Mouse (Mus musculus) erythroblast, embryonic 14.5 days (primary cell): Measurements from ENCODE around the gene Ap3b1.

Experiments used
- GATA1 ChIP-seq: IDR thresholded peaks from 2 replicates; pipeline ENCODE4 v1.6.1; 2012; ENCODE audit warnings: low read length, inconsistent platforms, mixed read lengths
- TAL1 ChIP-seq: IDR thresholded peaks from 3 replicates; pipeline ENCODE4 v1.6.1; 2012; ENCODE audit warnings: low read length, inconsistent platforms, mixed read lengths

- TF ChIP-seq TAL1: no peak
- no peak for TF ChIP-seq GATA1
These were observed 37.0 kb downstream of the Ap3b1 start for GRCm38 (mm10) chr13:94395763-94396162.
